Mouse (Mus musculus) CH12.LX (cell line): ENCODE results near the gene Scrt2. TPM values are rescaled to one million over a fixed set of nuclear protein-coding genes. Genes with fewer than 3 reads are reported as not detected.

ENCODE experiments used
- DNase-seq: peaks from one replicate; pipeline ENCODE4 v3.0.0-alpha.2; 2013; ENCODE audit errors: extremely low read depth
- H3K27ac ChIP-seq: 2 replicates; pipeline ENCODE4 v1.5.1; 2012; ENCODE audit warnings: low read depth, mild to moderate bottlenecking, control low read depth, moderate library complexity; ENCODE audit not compliant: insufficient read depth
- H3K27me3 ChIP-seq: replicated peaks from 2 replicates; pipeline ENCODE3; 2012; ENCODE audit warnings: inconsistent platforms
- H3K36me3 ChIP-seq, 2 experiments: replicated peaks in 1 of 2; 2 replicates each; pipeline versions ENCODE3 to v1.6.1; 2012; ENCODE audit warnings: inconsistent platforms in 1 of 2, low read length in 1 of 2, mild to moderate bottlenecking in 1 of 2, mixed read lengths in 1 of 2, moderate library complexity in 1 of 2; ENCODE audit not compliant: control insufficient read depth in 1 of 2, insufficient read depth in 1 of 2
- H3K4me1 ChIP-seq, 2 experiments: 2 replicates each; pipeline ENCODE4 v1.6.1; 2012; ENCODE audit warnings: inconsistent platforms in 1 of 2, moderate library complexity in 1 of 2; ENCODE audit not compliant: insufficient read depth in 2 of 2, control insufficient read depth in 1 of 2
- H3K4me2 ChIP-seq: 2 replicates; pipeline ENCODE4 v1.6.1; 2012; ENCODE audit warnings: low read depth, mild to moderate bottlenecking, control low read depth; ENCODE audit not compliant: poor library complexity, insufficient read depth, severe bottlenecking
- H3K4me3 ChIP-seq, 3 experiments: fragments of 150-350 bp in 1 of 3; sonication (generic) in 1 of 3; replicated peaks in 1 of 3; 2 replicates each; pipeline versions ENCODE3 to v1.5.1; 2011 to 2012; ENCODE audit warnings: low read depth in 2 of 3, low read length in 2 of 3, mild to moderate bottlenecking in 2 of 3, moderate library complexity in 2 of 3, control low read depth in 1 of 3, improper control_type of control experiment in 1 of 3, inconsistent platforms in 1 of 3, mixed read lengths in 1 of 3; ENCODE audit not compliant: poor library complexity in 1 of 3
- H3K79me2 ChIP-seq: replicated peaks from 2 replicates; pipeline ENCODE4 v1.6.1; 2012; ENCODE audit warnings: mild to moderate bottlenecking, moderate library complexity; ENCODE audit not compliant: control insufficient read depth, poor library complexity, insufficient read depth, severe bottlenecking; ENCODE audit errors: extremely low read depth
- H3K9ac ChIP-seq: 2 replicates; pipeline ENCODE4 v1.6.1; 2012; ENCODE audit warnings: low read depth, mild to moderate bottlenecking, control low read depth, moderate library complexity; ENCODE audit not compliant: insufficient read depth
- H3K9me3 ChIP-seq: replicated peaks from 2 replicates; pipeline ENCODE3; 2012; ENCODE audit warnings: low read length, inconsistent platforms, mixed read lengths
- BHLHE40 ChIP-seq: IDR thresholded peaks from 2 replicates; pipeline ENCODE4 v1.6.1; 2011; ENCODE audit warnings: mild to moderate bottlenecking, low read depth, low read length, improper control_type of control experiment
- ELF1 ChIP-seq: IDR thresholded peaks from 2 replicates; pipeline ENCODE4 v1.6.1; 2014; ENCODE audit warnings: low read depth, mild to moderate bottlenecking, inconsistent platforms, low read length, improper control_type of control experiment
- EP300 ChIP-seq: IDR thresholded peaks from 2 replicates; pipeline ENCODE4 v1.6.1; 2011; ENCODE audit warnings: low read length, improper control_type of control experiment
- ETS1 ChIP-seq: conservative IDR thresholded peaks from 2 replicates; pipeline ENCODE4 v1.6.1; 2012; ENCODE audit warnings: low read depth, mild to moderate bottlenecking, inconsistent platforms, low read length, improper control_type of control experiment, moderate library complexity
- GABPA ChIP-seq: IDR thresholded peaks from 2 replicates; pipeline ENCODE4 v1.6.1; 2012; ENCODE audit warnings: low read depth, low read length, improper control_type of control experiment, inconsistent platforms; ENCODE audit not compliant: insufficient replicate concordance
- IRF4 ChIP-seq: IDR thresholded peaks from 2 replicates; pipeline ENCODE4 v1.6.1; 2014; ENCODE audit warnings: low read depth, mild to moderate bottlenecking, inconsistent platforms, low read length, improper control_type of control experiment
- KAT2A ChIP-seq: IDR thresholded peaks from 2 replicates; pipeline ENCODE4 v1.6.1; 2012; ENCODE audit warnings: low read length, improper control_type of control experiment, inconsistent platforms; ENCODE audit not compliant: insufficient replicate concordance
- MAFK ChIP-seq: IDR thresholded peaks from 2 replicates; pipeline ENCODE4 v1.6.1; 2011; ENCODE audit warnings: low read length, improper control_type of control experiment; ENCODE audit not compliant: insufficient replicate concordance
- MAX ChIP-seq: IDR thresholded peaks from 2 replicates; pipeline ENCODE4 v1.6.1; 2011; ENCODE audit warnings: low read length, improper control_type of control experiment
- MAZ ChIP-seq: IDR thresholded peaks from 2 replicates; pipeline ENCODE4 v1.6.1; 2012; ENCODE audit warnings: low read depth, mild to moderate bottlenecking, inconsistent platforms, low read length, improper control_type of control experiment, moderate library complexity
- SMC3 ChIP-seq: IDR thresholded peaks from 2 replicates; pipeline ENCODE4 v1.6.1; 2011; ENCODE audit warnings: low read depth, low read length, improper control_type of control experiment
- ZC3H11A ChIP-seq: IDR thresholded peaks from 2 replicates; pipeline ENCODE4 v1.6.1; 2012; ENCODE audit warnings: low read depth, mild to moderate bottlenecking, inconsistent platforms, low read length, improper control_type of control experiment
- ZKSCAN1 ChIP-seq: IDR thresholded peaks from 2 replicates; pipeline ENCODE4 v1.6.1; 2012; ENCODE audit warnings: low read depth, inconsistent platforms, low read length, improper control_type of control experiment, borderline replicate concordance
- dilution Hi-C: fragments of 300-500 bp; cut with MboI; formaldehyde crosslinking; loops from 2 replicates; pipeline ENCODE4 v1.14.3; 2020; ENCODE audit warnings: low sequenced_read_pairs; ENCODE audit not compliant: extremely low pct_unique_long_range_greater_than_20kb, extremely low pct_ligation_motif_present
- in situ Hi-C: fragments of 300-500 bp; cut with MboI; formaldehyde crosslinking; loops from 3 replicates; pipeline ENCODE4 v1.14.3; 2019; ENCODE audit warnings: low sequenced_read_pairs, low pct_ligation_motif_present, low pct_unique_long_range_greater_than_20kb, mixed read lengths
- polyA plus RNA-seq: library from polyadenylated mRNA; unstranded; fragments of >175 nt; gene quantifications from 2 replicates; pipeline ENCODE4 v1.2.1, GENCODE M21; 2012; ENCODE audit warnings: low read depth; ENCODE audit not compliant: insufficient read length
- total RNA-seq, 2 experiments: library from RNA; depleted of rRNA; stranded (reverse); fragments of 300-350 nt in 1 of 2; fragments of >200 nt in 1 of 2; gene quantifications; 2 replicates each; pipeline ENCODE4 v1.2.3; 2012 to 2014

Gene Scrt2
- total and polyA plus RNA-seq, 3 experiments: not detected

DNA sequence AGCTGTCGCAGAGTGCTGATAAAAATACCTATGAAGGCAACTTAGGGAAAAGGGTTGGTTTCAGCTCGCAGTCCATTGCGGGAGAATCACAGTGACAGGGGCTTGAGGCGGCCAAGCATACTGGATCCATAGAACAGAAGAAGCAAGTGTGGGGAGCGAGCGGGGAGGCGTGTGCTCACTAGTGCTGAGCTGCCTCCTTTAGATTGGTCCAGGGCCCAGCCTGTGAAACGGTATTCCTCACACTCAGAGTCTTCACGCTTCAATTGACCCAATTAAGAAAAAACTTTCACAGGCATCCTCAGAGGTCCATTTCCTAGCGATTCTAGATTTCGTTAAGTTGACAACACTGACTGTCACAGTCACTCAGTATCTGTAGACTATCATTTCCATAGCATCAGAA, 59.6 kb downstream of the Scrt2 start:
- no peak overlapping the region for H3K4me2 ChIP-seq
- dilution Hi-C loops (no loop called here), in situ Hi-C loops (no loop called here)

DNA sequence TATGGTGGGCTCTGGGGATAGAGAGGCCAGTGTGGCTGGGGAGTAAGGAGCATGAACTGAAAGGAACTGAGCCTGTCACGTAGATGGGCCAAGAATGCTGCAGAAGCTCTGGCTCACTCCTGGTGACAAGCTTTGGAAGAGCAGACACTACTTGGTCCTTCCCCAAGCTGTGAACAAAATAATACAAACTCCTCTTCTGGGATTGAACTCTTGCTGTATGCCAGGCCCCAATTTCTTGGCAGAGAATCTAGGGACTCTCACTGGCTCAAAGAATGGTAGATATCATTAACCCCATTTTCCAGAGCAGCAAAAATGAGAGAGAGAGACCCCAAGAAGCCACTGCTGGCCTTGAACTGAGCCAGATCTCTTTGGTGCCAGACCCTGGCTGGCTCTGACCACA, 60.2 kb downstream of the Scrt2 start:
- dilution Hi-C loops: no loop called here
- no peak overlapping the region for H3K27ac ChIP-seq
- peak overlapping the region; percentile 51 for H3K4me2 ChIP-seq

More for the DNA sequence above, 59.6 kb downstream of the Scrt2 start:
- Histone ChIP-seq H3K9ac (no peak overlapping the region), H3K4me3 (no peak overlapping the region), H3K79me2 (no peaks in the 10 kb centered on the region), H3K4me1 (no peaks in the 10 kb centered on the region), H3K36me3 (no peaks in the 10 kb centered on the region), H3K27me3 (peaks cover 77% of the 10 kb centered on the region), H3K27ac (no peak overlapping the region), H3K9me3 (no peaks in the 10 kb centered on the region)
- no peak for DNase-seq
- TF ChIP-seq BHLHE40: no peak
- TF ChIP-seq MAFK: no peak
- no peak for TF ChIP-seq IRF4
- no peak for TF ChIP-seq ZC3H11A
- TF ChIP-seq ETS1: no peak
- TF ChIP-seq EP300: no peak
- no peak for TF ChIP-seq ELF1

DNA sequence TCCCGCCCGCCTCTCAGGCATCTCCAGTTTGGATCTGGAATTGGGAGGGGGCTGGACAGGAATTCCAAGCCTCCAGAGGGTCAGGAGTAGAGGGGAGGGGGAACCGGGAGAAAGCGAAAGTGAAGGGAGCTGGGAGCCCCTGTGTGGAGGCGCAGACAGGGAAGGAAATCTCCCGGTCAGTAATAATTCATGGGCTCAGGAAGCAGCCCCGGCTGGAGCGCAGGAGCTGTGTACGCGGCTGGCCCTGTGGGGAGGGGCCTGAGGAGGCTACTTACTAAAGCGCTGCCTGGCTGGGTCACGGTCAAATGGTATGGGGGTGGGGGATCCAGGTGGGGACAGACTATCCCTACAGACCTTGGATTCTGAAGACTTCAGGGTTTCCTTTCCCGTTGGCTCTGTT, 60.7 kb downstream of the Scrt2 start:
- DNase-seq: no peak
- Histone ChIP-seq H3K9ac (no peak overlapping the region), H3K4me3 (peak overlapping the region in 1 of 3 experiments; percentile 3), H3K27me3 (peaks cover 77% of the 10 kb centered on the region), H3K36me3 (no peaks in the 10 kb centered on the region), H3K79me2 (no peaks in the 10 kb centered on the region), H3K4me1 (no peaks in the 10 kb centered on the region), H3K27ac (no peak overlapping the region), H3K9me3 (no peaks in the 10 kb centered on the region), H3K4me2 (peak overlapping the region; percentile 51)
- TF ChIP-seq ZKSCAN1 (no peak), MAZ (no peak), KAT2A (no peak), GABPA (no peak), ETS1 (no peak), MAX (no peak), ZC3H11A (no peak)
- in situ Hi-C loops: no loop called here
- dilution Hi-C loops: no loop called here

More for the DNA sequence above, 60.2 kb downstream of the Scrt2 start:
- TF ChIP-seq SMC3 (no peak), ZC3H11A (no peak)
- Histone ChIP-seq H3K9ac (no peak overlapping the region), H3K4me1 (no peaks in the 10 kb centered on the region), H3K4me3 (no peak overlapping the region), H3K36me3 (no peaks in the 10 kb centered on the region), H3K79me2 (no peaks in the 10 kb centered on the region), H3K27me3 (peaks cover 77% of the 10 kb centered on the region), H3K9me3 (no peaks in the 10 kb centered on the region)
- no peak for DNase-seq
- in situ Hi-C loops: no loop called here
